Mouse (Mus musculus): ENCODE data around the gene Ube4a. TPM values are rescaled to one million over a fixed set of nuclear protein-coding genes. Genes with fewer than 3 reads are reported as not detected.

Ube4a gene
- polyA plus RNA-seq, 1 experiment from 2014 or later = 36.0 TPM

DNA sequence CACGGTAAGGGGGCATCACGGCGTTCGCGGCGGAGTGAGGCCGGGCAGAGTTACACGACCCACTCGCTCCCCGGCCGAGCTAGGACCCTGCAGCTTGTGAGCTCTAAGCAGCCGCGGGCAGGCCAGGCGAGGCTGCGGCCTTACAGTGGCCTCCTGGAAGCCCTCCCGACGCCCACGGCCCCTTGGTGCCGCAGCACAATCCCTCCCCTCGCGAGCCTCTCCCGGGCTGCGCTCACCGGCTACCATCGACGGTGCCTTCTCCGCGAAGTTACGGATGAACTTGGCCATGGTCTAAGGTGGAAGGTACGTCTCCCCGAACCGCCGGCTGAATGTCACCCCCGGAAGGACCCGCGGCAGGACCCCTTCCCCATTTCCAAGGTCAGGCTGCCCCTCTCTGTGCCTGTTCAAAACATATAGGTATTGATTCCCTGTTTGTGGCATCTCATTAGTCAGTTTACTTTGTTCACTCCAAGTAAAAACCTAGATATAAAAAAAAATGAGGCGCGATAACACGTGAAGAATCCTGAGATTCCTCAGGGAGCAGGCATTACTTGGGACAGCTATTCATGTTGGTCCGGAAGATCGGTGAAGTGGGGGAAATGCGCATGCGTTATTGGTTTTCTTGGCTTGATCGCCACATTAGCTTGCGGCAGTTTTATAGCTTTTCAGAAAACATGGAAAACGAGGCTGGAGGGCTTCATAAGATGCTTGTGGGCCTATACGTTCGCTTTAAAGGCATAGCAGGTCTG, 44.9 kb downstream of the Ube4a start, which contains the start of gene Atp5l:
Gene Atp5l (minus strand): TSS at position 369 of the 749 bp plus-strand sequence.
- no peaks in the 10 kb centered on the region for H3K27me3 ChIP-seq
- H3K4me2 ChIP-seq (replicated peaks) = peak within 1 kb of the TSS; percentile 89
- WGBS = under 1% methylated on average over 48 of the region's 48 CpGs
- peaks cover 7% of the 10 kb centered on the region for H3K4me1 ChIP-seq
- peak within 1 kb of the TSS; percentile 91 for H3K27ac ChIP-seq
- no peaks in the 10 kb centered on the region for H3K36me3 ChIP-seq
- ATAC-seq (ENCODE audit: low FRiP score) = peak; percentile 87
- no peaks in the 10 kb centered on the region for H3K9me3 ChIP-seq (replicated peaks)
- H3K9ac ChIP-seq = peak within 1 kb of the TSS; percentile 95
- H3K4me3 ChIP-seq = peak within 1 kb of the TSS; percentile 97

DNA sequence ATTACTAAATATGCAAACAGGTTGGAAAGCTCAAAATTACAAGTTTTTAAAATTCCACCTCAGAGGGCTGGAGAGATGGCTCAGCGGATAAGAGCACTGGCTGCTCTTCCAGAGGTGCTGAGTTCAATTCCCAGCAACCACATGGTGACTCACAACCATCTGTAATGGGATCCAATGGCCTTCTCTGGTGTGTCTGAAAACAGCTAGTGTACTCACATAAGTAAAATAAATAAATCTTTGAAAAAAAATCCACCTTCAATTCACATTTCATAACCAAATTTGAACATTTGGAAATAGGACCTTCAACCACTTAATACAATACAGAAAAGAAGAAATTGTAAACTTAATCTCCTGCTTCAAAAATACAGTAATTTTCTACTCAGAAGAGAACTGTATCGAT, 45.8 kb downstream of the Ube4a start:
- Histone ChIP-seq H3K4me1 (peaks cover 15% of the 10 kb centered on the region), H3K4me2 (replicated peaks) (peak overlapping the region; percentile 89), H3K27ac (no peak overlapping the region), H3K36me3 (no peaks in the 10 kb centered on the region), H3K27me3 (no peaks in the 10 kb centered on the region), H3K9me3 (replicated peaks) (no peaks in the 10 kb centered on the region), H3K4me3 (peak overlapping the region; percentile 97), H3K9ac (peak overlapping the region; percentile 95)
- 40% methylated on average over 2 of the region's 2 CpGs for WGBS
- no peak for ATAC-seq (ENCODE audit: low FRiP score)

- Histone ChIP-seq H3K4me3 (no peak overlapping the region), H3K9ac (no peak overlapping the region), H3K4me2 (replicated peaks) (no peak overlapping the region), H3K4me1 (peaks cover 13% of the 10 kb centered on the region), H3K36me3 (peaks cover 17% of the 10 kb centered on the region), H3K27me3 (no peaks in the 10 kb centered on the region), H3K9me3 (replicated peaks) (no peaks in the 10 kb centered on the region), H3K27ac (no peak overlapping the region)
- WGBS = 66% methylated on average over 1 of the region's 1 CpGs
- ATAC-seq (ENCODE audit: low FRiP score) = no peak
Measured at GRCm38 (mm10) chr9:44916196-44916595, 49.2 kb downstream of the Ube4a start.

DNA sequence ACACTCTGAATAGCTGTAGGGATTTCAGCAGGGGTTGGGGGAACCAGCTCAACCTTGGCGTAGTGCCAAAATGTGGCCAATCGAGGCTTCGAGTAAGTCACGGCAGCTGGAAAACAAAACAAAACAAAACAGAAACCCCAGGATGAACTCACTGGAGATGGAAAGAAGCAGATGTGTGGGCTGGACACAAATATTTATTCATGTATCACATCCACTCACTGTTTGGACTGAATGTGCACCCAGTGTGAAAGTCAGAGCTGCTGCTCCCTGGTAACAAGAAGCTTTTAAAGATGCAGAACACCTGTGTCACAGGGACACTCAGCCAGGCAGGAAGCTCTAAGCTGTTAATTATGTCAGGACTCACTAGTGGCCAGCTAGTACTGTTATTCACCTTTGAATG, 50.7 kb downstream of the Ube4a start:
- Histone ChIP-seq H3K4me3 (no peak overlapping the region), H3K9ac (no peak overlapping the region), H3K4me1 (peaks cover 13% of the 10 kb centered on the region), H3K9me3 (replicated peaks) (no peaks in the 10 kb centered on the region), H3K36me3 (peaks cover 28% of the 10 kb centered on the region), H3K27me3 (no peaks in the 10 kb centered on the region), H3K4me2 (replicated peaks) (no peak overlapping the region), H3K27ac (0 out of 2 replicates have a peak overlapping the region, but pooled peaks have one; percentile 23)
- 51% methylated on average over 4 of the region's 4 CpGs for WGBS
- no peak for ATAC-seq (ENCODE audit: low FRiP score)

GRCm38 (mm10) chr9:44911365-44911764, 54.0 kb downstream of the Ube4a start:
- no peak overlapping the region for H3K9ac ChIP-seq
- peaks cover 9% of the 10 kb centered on the region for H3K4me1 ChIP-seq
- H3K27me3 ChIP-seq = no peaks in the 10 kb centered on the region
- no peak overlapping the region for H3K4me2 ChIP-seq (replicated peaks)
- no peaks in the 10 kb centered on the region for H3K9me3 ChIP-seq (replicated peaks)
- no peak overlapping the region for H3K4me3 ChIP-seq
- WGBS = 98% methylated on average over 4 of the region's 4 CpGs
- no peak for ATAC-seq (ENCODE audit: low FRiP score)
- H3K27ac ChIP-seq = no peak overlapping the region
- H3K36me3 ChIP-seq = peaks cover 28% of the 10 kb centered on the region

GRCm38 (mm10) chr9:44905620-44906019, 59.8 kb downstream of the Ube4a start:
- Histone ChIP-seq H3K27me3 (no peaks in the 10 kb centered on the region), H3K36me3 (peaks cover 5% of the 10 kb centered on the region), H3K27ac (no peak overlapping the region), H3K9ac (no peak overlapping the region), H3K9me3 (replicated peaks) (no peaks in the 10 kb centered on the region), H3K4me2 (replicated peaks) (no peak overlapping the region), H3K4me1 (no peaks in the 10 kb centered on the region), H3K4me3 (no peak overlapping the region)
- no peak for ATAC-seq (ENCODE audit: low FRiP score)
- WGBS = 83% methylated on average over 4 of the region's 4 CpGs

DNA sequence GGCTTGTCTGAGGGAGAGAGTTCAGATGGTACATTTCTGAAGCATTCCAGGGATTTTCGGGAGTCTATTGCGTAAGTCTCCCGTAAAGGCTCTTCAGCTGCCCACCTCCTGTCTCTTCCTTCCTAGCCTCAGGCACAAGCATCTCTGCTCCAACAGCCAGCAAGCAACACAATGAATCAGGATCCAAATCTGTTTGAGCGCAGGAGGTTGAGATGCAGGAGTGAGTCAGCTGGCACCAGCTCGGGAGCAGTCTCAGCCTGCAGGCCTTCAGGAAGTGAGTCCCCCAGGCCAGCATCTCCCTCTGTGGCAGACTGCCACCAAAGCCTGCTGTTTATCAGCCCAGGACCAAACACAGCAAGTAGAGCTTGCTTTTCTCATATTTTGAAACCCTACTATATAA, 60.4 kb downstream of the Ube4a start:
- Histone ChIP-seq H3K4me2 (replicated peaks) (no peak overlapping the region), H3K27ac (no peak overlapping the region), H3K27me3 (no peaks in the 10 kb centered on the region), H3K4me3 (no peak overlapping the region), H3K4me1 (no peaks in the 10 kb centered on the region), H3K9ac (no peak overlapping the region), H3K9me3 (replicated peaks) (no peaks in the 10 kb centered on the region), H3K36me3 (no peaks in the 10 kb centered on the region; the same call in 1 of the 2 replicates)
- 80% methylated on average over 5 of the region's 5 CpGs for WGBS
- no peak for ATAC-seq (ENCODE audit: low FRiP score)

- Histone ChIP-seq H3K27me3 (no peaks in the 10 kb centered on the region), H3K9me3 (replicated peaks) (no peaks in the 10 kb centered on the region), H3K36me3 (no peaks in the 10 kb centered on the region), H3K4me3 (no peak overlapping the region), H3K4me2 (replicated peaks) (no peak overlapping the region), H3K27ac (no peak overlapping the region), H3K9ac (no peak overlapping the region), H3K4me1 (no peaks in the 10 kb centered on the region)
- ATAC-seq (ENCODE audit: low FRiP score) = no peak
- 86% methylated on average over 4 of the region's 4 CpGs for WGBS
Measured at GRCm38 (mm10) chr9:44903856-44904255, 61.5 kb downstream of the Ube4a start.

DNA sequence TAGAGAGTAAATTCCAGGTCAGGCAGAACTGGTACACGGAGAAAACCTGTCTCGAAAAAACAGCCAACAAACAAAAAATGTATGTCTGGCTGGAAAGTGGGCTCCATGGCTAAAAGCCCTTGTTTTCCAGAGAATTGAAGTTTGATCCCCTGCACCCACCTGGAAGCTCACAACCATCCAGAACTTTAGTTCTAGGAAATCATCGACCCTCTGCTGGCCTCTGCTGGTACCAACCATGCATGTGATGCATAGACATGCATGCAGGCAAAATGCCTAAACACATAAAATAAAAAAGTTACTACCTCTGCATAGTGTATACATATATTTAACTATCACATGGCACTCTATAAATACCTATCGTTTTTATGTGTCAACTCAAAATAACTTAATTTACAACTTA, 65.0 kb downstream of the Ube4a start:
- no peak overlapping the region for H3K4me2 ChIP-seq (replicated peaks)
- H3K36me3 ChIP-seq = no peaks in the 10 kb centered on the region
- no peak overlapping the region for H3K9ac ChIP-seq
- no peaks in the 10 kb centered on the region for H3K4me1 ChIP-seq
- no peak for ATAC-seq (ENCODE audit: low FRiP score)
- 69% methylated on average over 4 of the region's 4 CpGs for WGBS
- no peak overlapping the region for H3K27ac ChIP-seq
- no peaks in the 10 kb centered on the region for H3K27me3 ChIP-seq
- no peak overlapping the region for H3K4me3 ChIP-seq
- no peaks in the 10 kb centered on the region for H3K9me3 ChIP-seq (replicated peaks)

GRCm38 (mm10) chr9:44899716-44900115, 65.7 kb downstream of the Ube4a start:
- H3K27me3 ChIP-seq = no peaks in the 10 kb centered on the region
- H3K27ac ChIP-seq = no peak overlapping the region
- ATAC-seq (ENCODE audit: low FRiP score) = no peak
- H3K9me3 ChIP-seq (replicated peaks) = no peaks in the 10 kb centered on the region
- H3K36me3 ChIP-seq = no peaks in the 10 kb centered on the region
- no peak overlapping the region for H3K9ac ChIP-seq
- no peak overlapping the region for H3K4me2 ChIP-seq (replicated peaks)
- no peak overlapping the region for H3K4me3 ChIP-seq
- 85% methylated on average over 3 of the region's 3 CpGs for WGBS
- H3K4me1 ChIP-seq = no peaks in the 10 kb centered on the region

- ATAC-seq (ENCODE audit: low FRiP score) = no peak
- Histone ChIP-seq H3K27me3 (no peaks in the 10 kb centered on the region), H3K27ac (no peak overlapping the region), H3K36me3 (no peaks in the 10 kb centered on the region), H3K4me2 (replicated peaks) (no peak overlapping the region), H3K4me1 (no peaks in the 10 kb centered on the region), H3K9me3 (replicated peaks) (no peaks in the 10 kb centered on the region), H3K4me3 (no peak overlapping the region), H3K9ac (no peak overlapping the region)
- 66% methylated on average over 4 of the region's 4 CpGs for WGBS
Measured at GRCm38 (mm10) chr9:44897024-44897423, 68.4 kb downstream of the Ube4a start.

GRCm38 (mm10) chr9:44892664-44893063, 72.7 kb downstream of the Ube4a start:
- Histone ChIP-seq H3K9me3 (replicated peaks) (no peaks in the 10 kb centered on the region), H3K4me2 (replicated peaks) (no peak overlapping the region), H3K9ac (no peak overlapping the region), H3K4me3 (no peak overlapping the region), H3K27ac (no peak overlapping the region), H3K27me3 (no peaks in the 10 kb centered on the region), H3K4me1 (no peaks in the 10 kb centered on the region), H3K36me3 (no peaks in the 10 kb centered on the region)
- no peak for ATAC-seq (ENCODE audit: low FRiP score)
- 66% methylated on average over 3 of the region's 3 CpGs for WGBS

- H3K36me3 ChIP-seq = no peaks in the 10 kb centered on the region
- no peak overlapping the region for H3K27ac ChIP-seq
- no peaks in the 10 kb centered on the region for H3K4me1 ChIP-seq
- no peaks in the 10 kb centered on the region for H3K27me3 ChIP-seq
- H3K9me3 ChIP-seq (replicated peaks) = no peaks in the 10 kb centered on the region
- no peak for ATAC-seq (ENCODE audit: low FRiP score)
- WGBS = 88% methylated on average over 6 of the region's 6 CpGs
- no peak overlapping the region for H3K4me3 ChIP-seq
- H3K9ac ChIP-seq = no peak overlapping the region
- no peak overlapping the region for H3K4me2 ChIP-seq (replicated peaks)
Measured at GRCm38 (mm10) chr9:44891210-44891609, 74.2 kb downstream of the Ube4a start.
